Mouse (Mus musculus) myocyte (in vitro differentiated cells): ENCODE measurements at regions not wholly inside any gene's neighbourhood (a gene's known extent, or its start where the extent isn't known, plus 50 kb on each side); places are given as distances from the start of the nearest gene placed in this dataset.

Source experiments
- CEBPB ChIP-seq: IDR thresholded peaks from 2 replicates; pipeline ENCODE4 v1.6.1; 2011; ENCODE audit warnings: mild to moderate bottlenecking, moderate library complexity; ENCODE audit not compliant: poor library complexity, insufficient read depth, severe bottlenecking
- E2F4 ChIP-seq: IDR thresholded peaks from one replicate; pipeline ENCODE4 v1.6.1; 2011; ENCODE audit warnings: mild to moderate bottlenecking, control low read depth, moderate library complexity; ENCODE audit not compliant: insufficient read depth
- MAX ChIP-seq: IDR thresholded peaks from one replicate; pipeline ENCODE4 v1.6.1; 2011; ENCODE audit warnings: low read depth, mild to moderate bottlenecking, control low read depth
- POLR2A ChIP-seq: IDR thresholded peaks from one replicate; pipeline ENCODE4 v1.6.1; 2011; ENCODE audit warnings: low read depth, mild to moderate bottlenecking, control low read depth, moderate library complexity; ENCODE audit not compliant: insufficient read length
- TCF12 ChIP-seq: IDR thresholded peaks from one replicate; pipeline ENCODE4 v1.6.1; 2011; ENCODE audit warnings: mild to moderate bottlenecking, control low read depth; ENCODE audit not compliant: poor library complexity, insufficient read depth, severe bottlenecking
- TCF3 ChIP-seq: IDR thresholded peaks from one replicate; pipeline ENCODE4 v1.6.1; 2011; ENCODE audit warnings: low read depth, control low read depth; ENCODE audit not compliant: insufficient read length
- USF1 ChIP-seq: IDR thresholded peaks from one replicate; pipeline ENCODE4 v1.6.1; 2011; ENCODE audit warnings: low read depth, mild to moderate bottlenecking, control low read depth, moderate library complexity

- TF ChIP-seq CEBPB: no peak
- TF ChIP-seq MAX: no peak
- no peak for TF ChIP-seq TCF12
- no peak for TF ChIP-seq TCF3
- no peak for TF ChIP-seq USF1
- TF ChIP-seq POLR2A: no peak
- no peak for TF ChIP-seq E2F4
Observed at GRCm38 (mm10) chr9:41524591-41524990, 363.1 kb upstream of the Ubash3b start.
